Mouse (Mus musculus) heart, embryonic 12.5 days (tissue): ENCODE measurements around the gene Tlcd2. TPM values are rescaled to one million over a fixed set of nuclear protein-coding genes. Genes with fewer than 3 reads are reported as not detected.

Experiments used
- ATAC-seq: fragments of 200-750 bp; cut with Nextera tagmentation; 2 replicates; pipeline ENCODE4 v1.8.0; 2017; ENCODE audit warnings: moderate TSS enrichment, moderate library complexity; ENCODE audit not compliant: insufficient number of reproducible peaks, low FRiP score
- H3K27ac ChIP-seq: fragments of 300-500 bp; sonication (generic); 2 replicates; pipeline ENCODE4 v1.5.1; 2016; ENCODE audit warnings: mild to moderate bottlenecking, moderate library complexity; ENCODE audit not compliant: poor library complexity, severe bottlenecking
- H3K27me3 ChIP-seq: fragments of 300-500 bp; sonication (generic); replicated peaks from 2 replicates; pipeline ENCODE4 v1.6.1; 2016; ENCODE audit warnings: mild to moderate bottlenecking, moderate library complexity
- H3K36me3 ChIP-seq: fragments of 300-500 bp; sonication (generic); 2 replicates; pipeline ENCODE4 v1.6.1; 2016; ENCODE audit warnings: mild to moderate bottlenecking, moderate library complexity
- H3K4me1 ChIP-seq: fragments of 300-500 bp; sonication (generic); replicated peaks from 2 replicates; pipeline ENCODE4 v1.6.1; 2016; ENCODE audit warnings: mild to moderate bottlenecking
- H3K4me2 ChIP-seq: fragments of 300-500 bp; sonication (generic); 2 replicates; pipeline ENCODE4 v1.6.1; 2016; ENCODE audit warnings: mild to moderate bottlenecking, moderate library complexity
- H3K4me3 ChIP-seq: fragments of 300-500 bp; sonication (generic); 2 replicates; pipeline ENCODE4 v1.5.1; 2016; ENCODE audit warnings: mild to moderate bottlenecking
- H3K9ac ChIP-seq: fragments of 300-500 bp; sonication (generic); 2 replicates; pipeline ENCODE4 v1.6.1; 2016; ENCODE audit warnings: mild to moderate bottlenecking, moderate library complexity
- H3K9me3 ChIP-seq: fragments of 300-500 bp; sonication (generic); replicated peaks from 2 replicates; pipeline ENCODE4 v1.6.1; 2016; ENCODE audit warnings: mild to moderate bottlenecking, moderate library complexity
- WGBS: fragments of 180-500 bp; shearing (Covaris S2); methylation state at CpG from one replicate; pipeline ENCODE4 v1.1.7; 2016; 5-methylcytosine and 5-hydroxymethylcytosine counted together
- microRNA counts: library from miRNA; unstranded; fragments of <30 nt; microRNA quantifications from one replicate; lab custom pipeline; 2017
- microRNA-seq: library from miRNA; unstranded; fragments of <30 nt; microRNA quantifications from one replicate; pipeline ENCODE4, GENCODE M21; 2017
- polyA plus RNA-seq: library from polyadenylated mRNA; unstranded; fragments of >200 nt; fragmentation: Nextera tagmentation; extraction: Ambion mirVana; gene quantifications from 2 replicates; pipeline ENCODE4 v1.2.1, GENCODE M21; 2016

Tlcd2 gene
- polyA plus RNA-seq, 1 experiment from 2014 or later, result 13.1 TPM

- Histone ChIP-seq H3K9me3 (no peaks in the 10 kb centered on the region), H3K27me3 (0 out of 2 replicates have a peak, but pooled peaks cover 3% of the 10 kb centered on the region), H3K9ac (no peak overlapping the region), H3K4me1 (no peaks in the 10 kb centered on the region), H3K27ac (no peak overlapping the region), H3K4me3 (no peak overlapping the region), H3K36me3 (0 out of 2 replicates have a peak, but pooled peaks cover 9% of the 10 kb centered on the region), H3K4me2 (no peak overlapping the region)
- 0 out of 2 replicates have a peak, but pooled peaks have one; percentile 39 for ATAC-seq
- 77% methylated on average over 15 of the region's 15 CpGs for WGBS
These were observed 58.5 kb downstream of the Tlcd2 start for GRCm38 (mm10) chr11:75519834-75520633.

MicroRNAs encoded within 50 kb of the gene (microRNA counts, 519-probe panel; counts per million panel counts)
- microRNA mmu-miR-22 (lab: Ali Mortazavi, UCI), result 7,323 counts per million, percentile 90 among the panel's probes with 10 or more counts

Small RNA genes within 50 kb of the gene (microRNA-seq; reads per million reads assigned to microRNA genes)
- gene Mir22, result 10,666 reads per million, percentile 95 among the genes with 10 or more reads in this experiment

Other genes with a start within 250 kb of the Tlcd2 start
- 120 and 122 TPM in 2 replicates for gene Rpa1, start 113.4 kb upstream of the Tlcd2 start, polyA plus RNA-seq
- 12.8 and 14.6 TPM in 2 replicates for gene Smyd4, start 113.3 kb upstream of the Tlcd2 start, polyA plus RNA-seq
- 39.6 and 39.7 TPM in 2 replicates for gene Serpinf1, start 39.0 kb upstream of the Tlcd2 start, polyA plus RNA-seq
- gene Serpinf2, start 22.1 kb upstream of the Tlcd2 start, polyA plus RNA-seq, result 0.86 and 6.4 TPM in 2 replicates
- 5.6 and 5.7 TPM in 2 replicates for gene Wdr81, start 7.0 kb upstream of the Tlcd2 start, polyA plus RNA-seq
- 41.3 and 42.7 TPM in 2 replicates for gene Prpf8, start 25.1 kb downstream of the Tlcd2 start, polyA plus RNA-seq
- gene Rilp, start 48.4 kb downstream of the Tlcd2 start, polyA plus RNA-seq, result 1.4 and 2.3 TPM in 2 replicates
- 12.3 and 13.8 TPM in 2 replicates for gene Scarf1, start 51.8 kb downstream of the Tlcd2 start, polyA plus RNA-seq
- gene Slc43a2, start 70.0 kb downstream of the Tlcd2 start, polyA plus RNA-seq, result 4.1 and 4.3 TPM in 2 replicates
- 75.3 and 80.1 TPM in 2 replicates for gene Pitpna, start 126.4 kb downstream of the Tlcd2 start, polyA plus RNA-seq
- gene Inpp5k, start 169.3 kb downstream of the Tlcd2 start, polyA plus RNA-seq, result 17.3 and 17.5 TPM in 2 replicates
- 72.3 and 76.7 TPM in 2 replicates for gene Myo1c, start 188.8 kb downstream of the Tlcd2 start, polyA plus RNA-seq
- 110 and 111 TPM in 2 replicates for gene Crk, start 217.5 kb downstream of the Tlcd2 start, polyA plus RNA-seq